Mouse (Mus musculus) midbrain, embryonic 13.5 days (tissue): ENCODE data around the gene Iqcn. TPM values are rescaled to one million over a fixed set of nuclear protein-coding genes. Genes with fewer than 3 reads are reported as not detected.
A peak's percentile ranks its signal among the peaks of the same experiment; 100 is the strongest.

Experiments
- ATAC-seq: fragments of 200-750 bp; cut with Nextera tagmentation; 2 replicates; pipeline ENCODE4 v1.8.0; 2017; ENCODE audit warnings: mild to moderate bottlenecking, moderate TSS enrichment, moderate library complexity
- H3K27ac ChIP-seq: fragments of 300-500 bp; sonication (generic); 2 replicates; pipeline ENCODE4 v1.5.1; 2015; ENCODE audit warnings: inconsistent platforms, mild to moderate bottlenecking, moderate library complexity
- H3K27me3 ChIP-seq: fragments of 300-500 bp; sonication (generic); 2 replicates; pipeline ENCODE4 v1.6.1; 2015; ENCODE audit warnings: mild to moderate bottlenecking, inconsistent platforms
- H3K36me3 ChIP-seq: fragments of 300-500 bp; sonication (generic); 2 replicates; pipeline ENCODE4 v1.6.1; 2015; ENCODE audit warnings: mild to moderate bottlenecking, inconsistent platforms
- H3K4me1 ChIP-seq: fragments of 300-500 bp; sonication (generic); replicated peaks from 2 replicates; pipeline ENCODE4 v1.6.1; 2015; ENCODE audit warnings: inconsistent platforms
- H3K4me2 ChIP-seq: fragments of 300-500 bp; sonication (generic); replicated peaks from 2 replicates; pipeline ENCODE4 v1.6.1; 2015; ENCODE audit warnings: moderate library complexity, mild to moderate bottlenecking, inconsistent platforms
- H3K4me3 ChIP-seq: fragments of 300-500 bp; sonication (generic); replicated peaks from 2 replicates; pipeline ENCODE4 v1.5.1; 2015; ENCODE audit warnings: mild to moderate bottlenecking, inconsistent platforms
- H3K9ac ChIP-seq: fragments of 300-500 bp; sonication (generic); replicated peaks from 2 replicates; pipeline ENCODE4 v1.6.1; 2015; ENCODE audit warnings: mild to moderate bottlenecking, inconsistent platforms
- H3K9me3 ChIP-seq: fragments of 300-500 bp; sonication (generic); 2 replicates; pipeline ENCODE4 v1.6.1; 2016; ENCODE audit warnings: mild to moderate bottlenecking, inconsistent platforms
- WGBS: fragments of 180-500 bp; shearing (Covaris S2); methylation state at CpG from one replicate; pipeline ENCODE4 v1.1.7; 2015; 5-methylcytosine and 5-hydroxymethylcytosine counted together
- polyA plus RNA-seq: library from polyadenylated mRNA; unstranded; fragments of >200 nt; fragmentation: Nextera tagmentation; extraction: Ambion mirVana; gene quantifications from 2 replicates; pipeline ENCODE4 v1.2.1, GENCODE M21; 2015

The Iqcn gene
- polyA plus RNA-seq, 1 experiment from 2014 or later = 0.07 TPM

DNA sequence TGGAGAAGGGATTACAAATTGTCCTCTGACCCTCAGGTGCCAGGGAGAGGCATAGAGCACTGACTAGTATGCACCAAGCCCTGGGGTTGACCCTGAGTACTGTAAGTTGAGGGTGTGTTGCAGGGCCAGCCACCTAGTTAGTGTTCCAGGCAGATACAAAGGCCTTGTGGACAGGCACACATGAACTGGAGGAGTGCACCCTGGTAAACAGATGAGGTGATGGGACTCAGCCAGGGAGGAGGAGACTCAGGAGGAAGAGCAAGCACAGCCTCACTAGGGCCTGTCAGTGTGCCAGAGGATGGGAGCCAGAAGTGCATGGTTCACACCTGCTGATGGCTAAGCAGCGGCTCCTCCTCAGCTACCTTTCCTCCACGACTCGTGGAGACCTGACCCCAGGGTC, 23.2 kb upstream of the Iqcn start:
- Histone ChIP-seq H3K36me3 (peaks cover 32% of the 10 kb centered on the region), H3K4me1 (peaks cover 14% of the 10 kb centered on the region), H3K27me3 (no peaks in the 10 kb centered on the region), H3K9me3 (no peaks in the 10 kb centered on the region), H3K9ac (no peak overlapping the region), H3K4me3 (no peak overlapping the region), H3K4me2 (no peak overlapping the region), H3K27ac (no peak overlapping the region)
- WGBS = 86% methylated on average over 3 of the region's 3 CpGs
- no peak for ATAC-seq

DNA sequence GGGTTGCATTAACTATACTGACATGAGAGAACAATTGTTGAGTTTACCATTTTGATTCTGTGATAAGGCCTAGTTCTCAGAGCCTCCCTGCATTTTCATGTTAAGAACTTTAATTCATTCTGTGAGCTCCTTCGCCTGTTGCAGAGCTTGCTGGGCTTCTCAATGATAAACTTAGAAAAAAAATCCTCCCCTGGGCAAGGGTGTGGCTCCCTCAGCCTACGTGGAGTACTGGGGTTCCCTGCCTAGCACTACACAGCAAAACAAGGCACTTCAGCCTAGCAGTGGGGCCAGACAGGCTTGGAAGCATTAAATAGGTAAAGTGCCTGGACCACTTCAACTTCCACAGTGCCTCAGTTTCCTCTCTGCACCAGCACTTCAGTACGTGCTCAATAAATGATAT, 21.8 kb upstream of the Iqcn start:
- Histone ChIP-seq H3K4me2 (no peak overlapping the region), H3K27ac (no peak overlapping the region), H3K9ac (no peak overlapping the region), H3K4me1 (peaks cover 13% of the 10 kb centered on the region), H3K36me3 (peaks cover 32% of the 10 kb centered on the region), H3K27me3 (no peaks in the 10 kb centered on the region), H3K4me3 (no peak overlapping the region), H3K9me3 (no peaks in the 10 kb centered on the region)
- 77% methylated on average over 3 of the region's 3 CpGs for WGBS
- ATAC-seq = no peak

GRCm38 (mm10) chr8:70682193-70682592, 21.1 kb upstream of the Iqcn start:
- no peak overlapping the region for H3K4me3 ChIP-seq
- whole genome bisulfite sequencing = 8% methylated on average over 19 of the region's 19 CpGs
- H3K9ac ChIP-seq = peak overlapping the region; percentile 20; the same call in 1 of the 2 replicates
- no peak overlapping the region; the same call in 1 of the 2 replicates for H3K4me2 ChIP-seq
- no peak for ATAC-seq
- peaks cover 32% of the 10 kb centered on the region for H3K36me3 ChIP-seq
- H3K9me3 ChIP-seq = no peaks in the 10 kb centered on the region
- H3K4me1 ChIP-seq = peaks cover 13% of the 10 kb centered on the region
- no peaks in the 10 kb centered on the region for H3K27me3 ChIP-seq
- H3K27ac ChIP-seq = no peak overlapping the region

DNA sequence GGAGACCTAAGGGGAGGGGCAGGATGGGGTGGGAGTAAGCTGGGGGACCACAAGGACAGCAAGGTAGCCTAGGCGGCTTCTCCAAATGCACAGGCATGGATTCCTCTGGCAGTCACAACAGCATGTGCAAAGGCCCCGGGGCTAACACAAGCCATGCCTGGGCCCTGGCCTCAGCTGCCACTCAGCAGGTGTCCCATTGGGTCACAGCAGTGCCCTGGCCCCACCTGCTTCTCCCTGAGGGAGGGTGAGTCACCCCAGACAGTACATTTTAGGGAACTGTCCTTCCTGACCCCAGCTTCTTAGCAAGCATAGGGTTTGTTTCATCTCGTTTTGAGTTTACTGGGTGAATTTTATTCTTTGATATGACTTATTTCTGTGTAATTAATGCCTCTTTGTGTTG, 20.6 kb upstream of the Iqcn start:
- H3K4me3 ChIP-seq = no peak overlapping the region
- H3K27ac ChIP-seq = no peak overlapping the region
- 70% methylated on average over 3 of the region's 3 CpGs for WGBS
- no peaks in the 10 kb centered on the region for H3K27me3 ChIP-seq
- peaks cover 13% of the 10 kb centered on the region for H3K4me1 ChIP-seq
- no peak overlapping the region for H3K9ac ChIP-seq
- H3K9me3 ChIP-seq = no peaks in the 10 kb centered on the region
- ATAC-seq = no peak
- peaks cover 27% of the 10 kb centered on the region for H3K36me3 ChIP-seq
- no peak overlapping the region for H3K4me2 ChIP-seq

DNA sequence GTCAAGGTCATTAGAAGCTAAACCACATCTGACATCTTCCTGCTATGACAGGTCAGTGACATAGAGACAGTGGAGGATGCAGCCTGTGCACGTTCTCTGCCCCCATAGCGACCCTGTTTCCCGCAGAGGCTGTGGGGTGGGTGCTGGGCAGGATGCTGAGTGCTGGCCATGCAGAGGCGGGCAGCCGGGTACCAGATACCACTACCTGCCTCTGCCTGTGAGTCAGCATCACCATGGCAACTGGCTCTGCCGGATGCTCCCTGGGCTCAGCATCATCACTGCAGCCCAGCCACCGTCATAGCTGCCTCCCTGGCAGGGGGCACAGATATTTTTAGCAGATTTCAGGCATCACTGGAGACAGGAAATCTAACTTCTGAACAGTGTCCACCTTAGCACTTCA, 19.0 kb upstream of the Iqcn start:
- Histone ChIP-seq H3K27me3 (no peaks in the 10 kb centered on the region), H3K9me3 (no peaks in the 10 kb centered on the region), H3K9ac (peak overlapping the region; percentile 23; the same call in 1 of the 2 replicates), H3K27ac (0 out of 2 replicates have a peak overlapping the region, but pooled peaks have one; percentile 9), H3K4me3 (no peak overlapping the region), H3K4me1 (peaks cover 13% of the 10 kb centered on the region), H3K36me3 (peaks cover 11% of the 10 kb centered on the region), H3K4me2 (no peak overlapping the region)
- 52% methylated on average over 7 of the region's 7 CpGs for WGBS
- ATAC-seq = peak; percentile 67

- peaks cover 26% of the 10 kb centered on the region for H3K4me1 ChIP-seq
- no peak overlapping the region for H3K4me3 ChIP-seq
- no peaks in the 10 kb centered on the region for H3K36me3 ChIP-seq
- no peak overlapping the region for H3K4me2 ChIP-seq
- 89% methylated on average over 8 of the region's 8 CpGs for WGBS
- ATAC-seq = no peak
- no peak overlapping the region for H3K27ac ChIP-seq
- no peak overlapping the region for H3K9ac ChIP-seq
- H3K9me3 ChIP-seq = no peaks in the 10 kb centered on the region
- no peaks in the 10 kb centered on the region for H3K27me3 ChIP-seq
These were observed 15.7 kb upstream of the Iqcn start for GRCm38 (mm10) chr8:70687576-70687975.

- no peak overlapping the region for H3K4me2 ChIP-seq
- no peak overlapping the region for H3K27ac ChIP-seq
- no peaks in the 10 kb centered on the region for H3K9me3 ChIP-seq
- no peak for ATAC-seq
- WGBS = 95% methylated on average over 3 of the region's 3 CpGs
- H3K4me3 ChIP-seq = no peak overlapping the region
- H3K9ac ChIP-seq = no peak overlapping the region
- H3K36me3 ChIP-seq = no peaks in the 10 kb centered on the region
- H3K27me3 ChIP-seq = no peaks in the 10 kb centered on the region
- peaks cover 26% of the 10 kb centered on the region for H3K4me1 ChIP-seq
These were observed 15.1 kb upstream of the Iqcn start for GRCm38 (mm10) chr8:70688136-70688535.

DNA sequence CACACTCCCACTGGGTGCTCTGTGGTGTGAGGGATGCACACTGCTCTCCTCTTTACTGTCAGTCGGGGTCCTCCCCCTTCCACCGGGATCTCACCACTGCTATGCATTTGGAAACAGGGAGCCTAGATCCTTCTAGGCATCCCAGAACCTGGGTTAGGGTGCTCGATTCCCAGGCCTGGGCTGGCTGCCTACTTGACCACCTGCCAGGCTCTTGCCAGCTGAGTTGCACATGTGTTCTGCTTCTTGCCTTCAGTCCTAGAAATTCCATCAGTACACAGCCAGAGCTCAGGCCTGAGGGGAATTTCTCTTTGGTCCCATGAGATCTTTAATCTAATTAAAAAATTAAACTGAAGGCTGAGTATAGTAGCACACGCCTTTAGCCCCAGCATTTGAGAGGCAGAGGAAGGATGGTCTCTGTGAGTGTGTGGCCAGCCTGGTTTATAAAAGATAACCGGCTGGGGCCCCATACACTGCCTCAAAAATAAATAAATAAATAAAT, 13.3 kb upstream of the Iqcn start:
- 79% methylated on average over 5 of the region's 5 CpGs for WGBS
- Histone ChIP-seq H3K4me2 (no peak overlapping the region), H3K4me1 (peaks cover 20% of the 10 kb centered on the region), H3K36me3 (no peaks in the 10 kb centered on the region), H3K9ac (no peak overlapping the region), H3K27ac (no peak overlapping the region), H3K27me3 (no peaks in the 10 kb centered on the region), H3K9me3 (no peaks in the 10 kb centered on the region), H3K4me3 (no peak overlapping the region)
- ATAC-seq = no peak

- WGBS = 58% methylated on average over 4 of the region's 4 CpGs
- Histone ChIP-seq H3K27me3 (no peaks in the 10 kb centered on the region), H3K9ac (peak overlapping the region; percentile 51; the same call in 1 of the 2 replicates), H3K9me3 (no peaks in the 10 kb centered on the region), H3K36me3 (no peaks in the 10 kb centered on the region), H3K4me1 (peaks cover 31% of the 10 kb centered on the region), H3K4me2 (peak overlapping the region; percentile 57), H3K27ac (peak overlapping the region; percentile 66), H3K4me3 (peak overlapping the region; percentile 28)
- no peak for ATAC-seq
These were observed 12.0 kb upstream of the Iqcn start for GRCm38 (mm10) chr8:70691230-70691629.

DNA sequence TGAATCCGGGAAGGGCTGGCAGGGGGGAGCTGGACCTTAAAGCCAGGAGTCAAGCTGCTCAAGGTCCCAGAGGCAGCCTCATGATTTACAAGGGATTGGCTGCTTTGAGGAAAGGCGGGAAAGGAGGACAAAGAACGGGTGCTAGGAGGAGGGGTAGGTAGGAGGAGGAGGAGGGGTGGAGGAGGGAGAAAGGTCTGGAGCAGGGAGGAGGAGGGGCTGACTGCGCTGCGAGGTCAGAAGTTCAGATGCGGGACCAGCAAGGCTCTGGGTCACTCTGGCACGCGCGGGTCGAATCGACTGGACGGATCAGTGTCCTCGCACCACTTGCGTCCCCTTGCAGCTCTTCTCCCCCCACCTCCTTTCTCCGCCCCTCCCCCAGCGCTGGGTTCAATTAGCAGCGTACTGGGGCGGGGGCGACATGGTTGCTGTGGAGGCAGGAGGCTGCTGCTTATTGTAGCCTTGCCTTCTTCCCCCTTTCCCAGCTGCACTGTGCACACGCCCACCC, 11.5 kb upstream of the Iqcn start:
- Histone ChIP-seq H3K9me3 (no peaks in the 10 kb centered on the region), H3K36me3 (no peaks in the 10 kb centered on the region), H3K4me1 (peaks cover 37% of the 10 kb centered on the region), H3K9ac (peak overlapping the region; percentile 51; the same call in 1 of the 2 replicates), H3K4me3 (peak overlapping the region; percentile 28), H3K4me2 (peak overlapping the region; percentile 57), H3K27me3 (no peaks in the 10 kb centered on the region), H3K27ac (peak overlapping the region; percentile 66)
- 1% methylated on average over 20 of the region's 20 CpGs for WGBS
- ATAC-seq = peak; percentile 67

GRCm38 (mm10) chr8:70693636-70694035, 9.6 kb upstream of the Iqcn start:
- Histone ChIP-seq H3K27ac (no peak overlapping the region), H3K27me3 (no peaks in the 10 kb centered on the region), H3K9me3 (no peaks in the 10 kb centered on the region), H3K36me3 (no peaks in the 10 kb centered on the region), H3K4me3 (no peak overlapping the region), H3K4me1 (peaks cover 52% of the 10 kb centered on the region), H3K4me2 (no peak overlapping the region), H3K9ac (no peak overlapping the region)
- WGBS = 84% methylated on average over 5 of the region's 5 CpGs
- no peak for ATAC-seq

- Histone ChIP-seq H3K4me1 (peaks cover 48% of the 10 kb centered on the region), H3K9me3 (no peaks in the 10 kb centered on the region), H3K4me3 (no peak overlapping the region), H3K36me3 (no peaks in the 10 kb centered on the region), H3K4me2 (0 out of 2 replicates have a peak overlapping the region, but pooled peaks have one; percentile 53), H3K27ac (no peak overlapping the region), H3K9ac (no peak overlapping the region), H3K27me3 (no peaks in the 10 kb centered on the region)
- ATAC-seq = no peak
- WGBS = 42% methylated on average over 32 of the region's 32 CpGs
These were observed 7.8 kb upstream of the Iqcn start for GRCm38 (mm10) chr8:70695318-70696018.
